Mouse (Mus musculus): ENCODE results near the gene Lin28a.

Gene Lin28a

DNA sequence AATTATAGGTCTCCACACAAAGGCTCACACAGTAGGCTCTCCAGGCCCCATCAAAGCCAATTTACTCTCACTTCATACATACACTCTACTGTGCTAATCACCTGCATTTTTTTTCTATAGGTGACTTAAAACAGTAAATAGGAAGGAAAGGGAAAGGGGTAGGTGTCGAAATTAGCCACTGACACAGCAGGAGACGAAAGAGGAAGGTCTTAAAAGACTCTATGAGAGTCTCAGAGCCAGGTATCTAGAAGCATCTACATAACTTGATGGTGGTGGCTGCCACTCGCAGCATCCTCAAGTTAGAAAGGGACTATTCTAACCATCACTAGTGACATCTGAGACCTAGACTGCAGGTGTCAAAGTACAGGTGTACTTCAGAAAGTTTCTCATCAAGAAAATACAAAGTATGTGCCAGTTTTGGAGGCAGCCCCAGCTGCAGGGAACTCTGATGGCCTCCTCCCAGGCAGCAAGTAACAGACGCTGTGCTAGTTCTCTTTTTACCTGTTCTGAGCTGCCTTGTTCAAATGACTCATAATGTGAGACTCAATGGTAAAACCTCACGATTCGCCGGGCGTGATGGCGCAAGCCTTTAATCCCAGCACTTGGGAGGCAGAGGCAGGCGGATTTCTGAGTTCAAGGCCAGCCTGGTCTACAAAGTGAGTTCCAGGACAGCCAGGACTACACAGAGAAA is 40.5 kb downstream of the Lin28a start:
- no peak for DNase-seq (ENCODE audit: low read depth)

DNA sequence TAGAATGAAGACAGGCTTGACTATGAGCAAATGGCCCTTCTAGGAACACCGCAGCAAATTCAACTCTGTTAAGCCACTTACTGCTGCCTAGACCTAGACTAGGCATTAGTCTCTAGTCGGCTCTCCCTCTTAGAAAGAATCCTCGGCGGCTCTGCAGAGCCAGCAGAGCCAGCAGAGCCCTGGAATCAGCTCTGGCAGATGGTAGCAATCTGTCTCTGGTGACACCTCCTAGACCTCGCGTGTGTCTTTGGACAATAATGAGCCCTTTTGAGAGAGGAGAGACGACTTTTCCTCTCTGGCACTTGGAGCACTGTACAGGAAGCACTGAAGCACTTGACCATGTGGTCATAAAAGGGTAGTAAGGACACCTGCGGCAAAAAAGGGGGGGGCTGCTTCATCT is 46.9 kb downstream of the Lin28a start:
- DNase-seq (ENCODE audit: low read depth), result no peak

DNA sequence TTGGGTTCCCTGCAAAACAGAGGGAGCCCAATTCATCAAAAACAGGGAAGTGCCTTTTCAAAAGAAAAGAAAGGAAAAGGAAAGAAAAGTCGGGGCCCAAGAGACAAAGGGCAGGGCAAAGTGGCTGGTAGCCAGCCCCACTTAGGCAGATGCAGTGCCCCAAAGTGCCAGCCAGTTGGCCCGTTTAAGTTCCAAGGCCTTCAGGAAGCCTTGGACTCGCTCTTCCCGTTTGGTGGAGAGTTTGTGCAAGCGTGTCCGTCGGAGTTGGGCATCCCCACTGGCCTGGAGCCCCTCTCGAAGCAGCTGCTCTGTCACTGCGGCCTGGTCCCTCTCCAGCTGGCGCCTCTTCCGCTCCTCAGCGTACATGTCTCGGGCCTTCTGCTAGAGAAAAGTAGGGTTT is 47.8 kb downstream of the Lin28a start:
- no peak for DNase-seq (ENCODE audit: low read depth)

DNA sequence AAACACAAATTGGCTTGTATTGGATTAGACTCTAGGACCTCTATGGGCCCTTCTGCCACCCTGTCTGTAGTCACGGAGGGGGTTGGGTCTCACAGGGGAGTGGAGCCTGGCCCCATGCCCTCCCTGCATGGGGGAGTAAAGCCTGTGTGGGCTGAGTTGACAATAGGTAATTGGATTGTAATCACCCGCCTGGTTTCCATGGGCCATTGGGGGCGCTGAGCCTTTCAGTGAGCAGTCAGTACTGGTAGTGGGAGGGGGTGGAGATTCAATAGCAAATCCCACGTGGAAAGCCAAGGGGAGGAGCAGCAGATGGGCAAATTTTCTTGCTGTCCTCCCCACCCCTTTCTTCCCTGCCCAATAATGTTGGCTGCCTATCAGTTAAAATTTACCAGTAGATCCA is 48.4 kb downstream of the Lin28a start:
- DNase-seq (ENCODE audit: low read depth), result no peak

DNA sequence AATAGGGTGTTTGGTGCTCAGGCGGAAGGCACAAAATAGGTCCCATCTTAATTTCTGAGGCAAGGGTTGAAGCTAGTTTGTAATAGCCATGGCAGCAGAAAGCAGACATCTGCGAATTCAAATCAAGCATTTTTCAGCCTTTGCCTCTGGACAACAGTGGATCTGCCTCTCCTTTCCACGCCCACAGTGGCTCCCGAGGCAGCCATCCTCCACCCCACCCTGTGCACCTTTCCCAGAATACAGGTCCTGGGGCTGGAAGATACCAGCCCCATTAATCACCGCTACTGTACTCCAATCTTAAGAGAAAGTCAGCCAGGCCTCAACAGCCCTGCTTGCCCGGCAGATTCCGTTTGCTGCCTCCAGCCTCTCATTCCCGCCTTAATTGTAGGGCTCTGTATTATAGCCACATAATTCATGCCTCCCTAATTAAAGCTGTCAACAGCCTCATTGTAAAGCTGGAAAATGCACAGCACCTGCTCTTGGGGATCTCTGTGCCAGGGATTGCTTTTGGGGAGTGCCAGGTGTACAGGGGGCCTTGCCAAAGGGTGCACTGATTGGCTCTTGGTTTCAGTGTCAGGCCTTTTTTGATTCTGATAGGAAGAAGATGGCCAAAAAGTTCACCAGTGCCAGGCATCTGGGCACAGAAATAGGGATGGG is 49.4 kb downstream of the Lin28a start:
- DNase-seq (ENCODE audit: low read depth), result no peak

DNA sequence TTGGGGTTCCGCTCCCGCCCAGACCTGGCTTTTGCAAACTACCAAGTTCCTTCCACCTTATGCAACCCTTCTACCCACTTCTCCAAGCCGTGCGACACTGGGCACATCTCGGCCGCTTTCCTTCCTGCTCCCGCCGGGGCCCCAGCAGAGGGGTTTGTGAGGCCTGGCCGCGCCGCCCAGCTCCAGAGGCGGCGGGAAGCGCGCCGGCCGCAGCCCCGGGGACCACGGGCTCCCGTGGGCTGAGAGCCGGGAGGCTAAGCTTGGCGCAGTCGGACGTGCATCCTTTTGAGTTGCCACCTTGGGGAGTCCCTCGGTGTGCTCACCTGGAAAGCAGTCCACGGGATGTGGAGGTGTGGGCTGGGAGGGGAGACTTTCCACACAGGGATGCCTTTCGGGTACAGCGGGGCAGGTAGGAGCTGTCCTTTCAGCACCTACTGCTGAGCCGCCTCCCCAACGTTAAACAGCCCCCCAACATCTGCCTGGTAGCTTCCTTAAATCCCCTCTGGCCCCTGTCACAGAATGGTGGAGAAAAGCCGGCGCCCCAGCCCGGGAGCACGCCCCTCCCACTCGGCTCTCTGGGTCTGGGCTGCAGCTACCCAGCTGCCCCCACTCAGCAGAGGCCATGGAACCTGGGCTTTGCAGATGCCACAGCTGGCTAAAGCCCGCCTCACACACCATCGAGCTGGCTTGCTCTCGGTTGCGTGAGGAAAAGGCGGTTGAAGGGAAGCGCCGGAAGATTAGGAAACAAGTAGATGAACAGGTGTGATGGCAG is 50.3 kb downstream of the Lin28a start, which contains the start of gene Hmgn2:
Gene Hmgn2 (minus strand): TSS at position 501 of the 772 bp plus-strand sequence.
- DNase-seq (ENCODE audit: low read depth), result peak; percentile 41

DNA sequence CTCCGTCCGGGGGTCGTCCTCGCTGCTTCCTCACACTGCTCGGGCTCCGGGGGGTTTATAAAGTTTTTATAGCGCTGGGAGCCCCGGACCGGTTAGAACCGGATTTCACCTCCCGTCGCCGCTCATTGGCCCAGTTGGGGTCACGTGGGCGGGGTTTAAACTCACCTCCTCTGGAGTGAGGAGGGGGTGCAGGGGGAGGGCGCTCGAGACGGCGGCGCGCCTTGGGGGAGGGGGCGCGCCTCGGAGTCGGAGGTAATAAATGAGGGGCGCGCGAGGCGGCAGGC is 50.8 kb downstream of the Lin28a start:
- peak; percentile 94 for DNase-seq (ENCODE audit: low read depth)

DNA sequence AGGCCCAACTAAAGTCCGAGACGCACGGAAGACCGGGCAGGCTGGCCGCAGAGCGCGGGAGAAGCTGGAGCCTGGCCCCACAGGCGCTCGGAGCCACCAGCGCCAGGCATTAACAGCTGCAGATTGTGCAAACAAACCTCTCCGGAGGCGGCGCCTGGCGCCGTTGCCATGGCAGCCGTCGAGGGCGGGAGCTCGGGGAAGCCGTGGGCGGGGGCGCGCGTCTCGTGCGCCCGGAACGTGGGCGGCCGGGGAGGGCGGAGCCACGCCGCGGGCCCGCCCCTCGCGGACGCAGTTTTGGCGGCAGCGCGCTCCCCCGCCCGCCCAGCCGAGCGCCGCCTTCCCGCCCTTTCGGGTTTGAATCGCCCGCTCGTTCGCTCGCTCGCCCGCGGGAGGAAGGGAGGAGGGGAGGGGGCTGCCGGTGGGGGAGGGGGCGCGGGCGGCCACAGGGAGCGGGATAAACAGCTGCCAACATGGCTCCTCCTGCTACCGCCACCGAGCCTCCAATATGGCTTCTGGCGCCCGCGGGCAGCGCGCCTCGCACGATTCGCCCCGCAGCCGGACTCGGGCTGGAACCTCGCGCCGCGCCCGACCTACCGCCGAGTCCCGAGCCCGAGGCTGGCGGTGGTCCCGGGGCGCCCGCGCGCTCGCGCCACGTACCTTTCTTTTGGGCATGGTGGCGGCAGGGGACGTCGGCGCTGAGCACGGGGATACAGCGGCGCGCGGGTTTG is 51.3 kb downstream of the Lin28a start:
- DNase-seq (ENCODE audit: low read depth), result peak; percentile 98

DNA sequence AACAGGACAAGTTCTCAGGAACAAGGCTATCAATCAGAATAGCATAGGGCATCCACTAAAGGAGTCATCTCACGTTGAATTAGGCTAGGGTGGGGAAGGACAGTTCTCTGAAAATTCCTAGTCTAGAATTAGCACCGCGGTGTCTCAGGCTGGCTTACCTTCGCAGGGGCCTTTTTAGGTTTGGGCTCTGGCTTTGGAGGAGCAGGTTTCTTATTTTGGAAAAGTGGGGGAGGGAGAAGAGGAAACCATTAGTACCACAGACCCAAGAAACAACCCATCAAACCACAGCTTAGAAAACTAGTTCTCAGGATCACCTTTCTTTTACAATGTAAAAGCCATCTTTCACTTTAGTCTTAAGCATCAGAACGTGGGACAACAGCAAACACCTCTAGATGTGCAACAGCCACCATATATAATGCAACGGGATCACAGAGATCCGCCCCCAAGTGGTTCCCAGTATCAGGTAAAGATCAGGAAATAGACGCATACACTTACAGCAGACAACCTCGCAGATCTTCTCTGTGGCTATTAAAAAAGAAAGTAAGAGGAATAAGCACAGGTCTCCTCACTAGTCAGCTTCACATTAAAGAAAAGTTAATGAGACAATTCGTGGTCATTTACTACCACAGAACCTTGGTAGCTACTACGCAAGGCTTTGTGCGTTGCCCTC is 52.2 kb downstream of the Lin28a start:
- DNase-seq (ENCODE audit: low read depth), result no peak

DNA sequence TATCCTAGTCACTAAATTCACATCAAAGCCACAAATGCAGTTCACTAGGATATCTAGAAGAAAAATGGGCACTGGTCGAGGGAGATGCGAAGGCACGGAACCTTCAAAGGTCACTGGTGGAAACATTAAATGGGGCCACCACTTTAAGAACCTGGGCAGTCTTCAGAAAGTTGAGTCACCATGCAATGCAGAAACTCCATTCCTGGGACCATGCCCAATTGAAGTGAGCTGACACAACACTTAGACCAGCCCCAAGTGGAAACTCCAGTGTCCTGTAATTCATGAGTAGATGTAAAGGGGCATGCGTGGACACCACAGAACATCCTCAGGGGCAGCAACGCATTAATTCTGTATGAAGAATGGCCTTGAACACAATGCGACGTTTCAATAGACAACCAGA is 56.1 kb downstream of the Lin28a start:
- peak; percentile 50 for DNase-seq (ENCODE audit: low read depth)

DNA sequence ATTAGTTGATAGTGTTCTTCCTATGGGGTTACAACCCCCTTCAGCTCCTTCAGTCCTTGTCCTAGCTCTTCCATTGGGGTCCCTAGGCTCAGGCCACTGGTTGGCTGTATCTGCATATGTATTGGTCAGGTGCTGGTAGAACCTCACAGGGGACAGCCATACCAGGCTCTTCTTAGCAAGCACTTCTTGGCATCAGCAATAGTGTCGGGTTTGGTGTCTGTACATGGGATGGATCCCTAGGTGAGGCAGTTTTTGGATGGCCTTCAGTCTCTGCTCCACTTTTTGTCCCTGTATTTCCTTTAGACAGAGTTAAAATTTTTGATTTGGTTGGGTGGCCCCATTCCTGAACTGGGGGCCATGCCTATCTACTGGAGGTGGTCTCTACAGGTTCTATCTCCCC is 59.8 kb downstream of the Lin28a start:
- DNase-seq (ENCODE audit: low read depth), result no peak

DNA sequence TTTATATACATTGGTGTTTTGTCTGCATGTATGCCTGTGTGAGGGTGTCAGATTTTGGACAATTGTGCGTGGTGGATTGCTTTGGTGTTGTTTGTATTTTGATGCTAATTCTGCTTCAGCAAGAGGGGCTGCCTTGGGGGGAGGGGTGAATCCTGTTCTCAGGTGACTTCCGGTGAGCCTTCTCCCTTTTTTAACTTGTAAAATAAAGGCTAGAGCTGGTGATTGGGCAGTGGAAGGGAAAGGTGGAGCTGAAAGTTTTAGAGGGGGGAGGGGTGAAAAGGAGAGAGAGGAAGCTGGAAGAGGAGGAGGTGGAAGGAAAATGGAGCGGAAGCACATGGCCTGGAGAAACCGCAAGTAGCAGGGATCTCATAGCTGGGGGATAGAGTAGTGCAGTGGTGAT is 62.3 kb downstream of the Lin28a start:
- DNase-seq (ENCODE audit: low read depth), result no peak

Data from NIH3T3 (cell line).